Mouse (Mus musculus) bone marrow macrophage, adult 2 months (primary cell): ENCODE measurements around the gene Twf1.

ENCODE experiments used
- CTCF ChIP-seq: IDR thresholded peaks from 2 replicates; pipeline ENCODE4 v1.5.1; 2012; ENCODE audit warnings: low read depth, mild to moderate bottlenecking, low read length, moderate library complexity
- POLR2A ChIP-seq: IDR thresholded peaks from 2 replicates; pipeline ENCODE4 v1.6.1; 2012; ENCODE audit warnings: mild to moderate bottlenecking, low read depth, low read length, borderline replicate concordance

DNA sequence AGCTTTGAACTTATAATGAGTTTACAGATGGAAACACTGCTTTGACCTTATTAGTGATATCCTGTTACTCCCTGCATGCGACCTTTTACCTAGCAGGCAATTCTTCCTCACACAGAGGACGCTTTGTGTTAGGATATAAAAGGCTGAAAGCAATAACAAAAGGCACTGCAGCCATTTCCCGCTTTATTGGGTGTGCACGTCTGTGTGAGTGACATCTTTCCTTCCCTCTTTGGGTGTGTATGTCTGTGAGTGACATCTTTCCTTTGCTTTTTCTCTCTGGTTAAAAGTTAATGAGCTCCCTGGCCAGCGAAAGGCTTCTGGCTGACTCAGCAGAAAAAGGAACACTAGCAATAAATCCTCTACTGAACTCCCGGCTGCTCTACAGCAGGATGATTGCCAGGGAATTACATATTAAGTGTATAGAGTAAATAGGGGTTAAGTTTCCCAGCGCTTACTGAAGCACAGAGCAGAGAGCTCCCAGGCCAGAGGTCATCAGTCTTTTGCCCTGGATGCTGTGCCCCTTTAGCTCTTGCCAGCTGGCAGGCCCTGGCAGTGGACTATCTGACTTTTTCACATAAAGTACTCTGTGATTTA lies 7.6 kb downstream of the Twf1 start:
- TF ChIP-seq CTCF (no peak), POLR2A (no peak)
